Mouse (Mus musculus): Measurements from ENCODE around the gene Fgfr2. TPM values are rescaled to one million over a fixed set of nuclear protein-coding genes. Genes with fewer than 3 reads are reported as not detected.
A peak's percentile ranks its signal among the peaks of the same experiment; 100 is the strongest.
"Not testable (repeated sequence)": the region's sequence is repeated elsewhere in the genome, so short reads cannot be mapped to it uniquely, and the experiment has no call there.

Fgfr2 gene
- polyA plus RNA-seq, 1 experiment from 2014 or later, result 104 TPM

DNA sequence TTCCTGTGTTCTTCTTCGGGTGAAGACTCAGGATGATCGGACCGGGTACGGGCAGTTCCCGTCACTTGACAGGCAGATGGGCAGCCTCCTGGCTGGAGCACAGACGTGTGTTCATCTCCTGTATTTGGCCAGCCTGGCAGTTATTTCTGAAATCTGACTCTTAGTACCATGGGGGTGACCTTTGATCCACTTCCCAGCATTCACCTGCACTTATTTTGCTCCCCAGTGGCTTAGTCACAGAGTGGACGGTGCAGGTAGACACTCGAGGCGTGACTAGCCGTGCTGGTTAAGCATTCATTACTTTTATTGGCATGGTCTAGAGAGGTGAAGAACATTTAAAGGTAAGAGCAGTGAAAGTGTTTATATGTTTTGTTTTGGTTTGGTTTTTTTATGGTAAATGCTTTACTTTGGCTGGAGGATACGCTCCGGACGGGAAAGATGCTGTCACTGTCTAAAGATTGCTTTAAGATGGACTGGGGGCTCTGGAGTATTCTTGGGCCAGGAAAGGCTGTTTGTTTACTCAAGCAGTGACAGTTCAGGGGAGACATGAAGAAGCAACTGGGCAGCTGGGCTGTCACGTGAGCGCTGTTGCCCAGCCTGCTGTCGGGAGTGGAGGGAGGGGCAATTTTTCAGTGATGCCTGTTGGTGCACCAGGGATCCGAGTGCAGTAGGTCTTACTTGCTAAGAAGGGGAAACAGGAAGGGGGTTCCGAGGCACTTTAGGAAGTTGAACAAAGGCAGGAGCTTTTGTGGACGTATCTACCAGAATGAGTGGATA, 2526.9 kb downstream of the Fgfr2 start:
- ATAC-seq (ENCODE audit: insufficient read depth, low FRiP score, low read depth); H3K27me3 ChIP-seq (replicated peaks); H3K36me3 ChIP-seq; H3K4me1 ChIP-seq; H3K9me3 ChIP-seq; H3K27ac ChIP-seq; H3K9ac ChIP-seq; H3K4me3 ChIP-seq (replicated peaks); H3K4me2 ChIP-seq: not testable (repeated sequence)
- 28% methylated on average over 9 of the region's 19 CpGs for WGBS

DNA sequence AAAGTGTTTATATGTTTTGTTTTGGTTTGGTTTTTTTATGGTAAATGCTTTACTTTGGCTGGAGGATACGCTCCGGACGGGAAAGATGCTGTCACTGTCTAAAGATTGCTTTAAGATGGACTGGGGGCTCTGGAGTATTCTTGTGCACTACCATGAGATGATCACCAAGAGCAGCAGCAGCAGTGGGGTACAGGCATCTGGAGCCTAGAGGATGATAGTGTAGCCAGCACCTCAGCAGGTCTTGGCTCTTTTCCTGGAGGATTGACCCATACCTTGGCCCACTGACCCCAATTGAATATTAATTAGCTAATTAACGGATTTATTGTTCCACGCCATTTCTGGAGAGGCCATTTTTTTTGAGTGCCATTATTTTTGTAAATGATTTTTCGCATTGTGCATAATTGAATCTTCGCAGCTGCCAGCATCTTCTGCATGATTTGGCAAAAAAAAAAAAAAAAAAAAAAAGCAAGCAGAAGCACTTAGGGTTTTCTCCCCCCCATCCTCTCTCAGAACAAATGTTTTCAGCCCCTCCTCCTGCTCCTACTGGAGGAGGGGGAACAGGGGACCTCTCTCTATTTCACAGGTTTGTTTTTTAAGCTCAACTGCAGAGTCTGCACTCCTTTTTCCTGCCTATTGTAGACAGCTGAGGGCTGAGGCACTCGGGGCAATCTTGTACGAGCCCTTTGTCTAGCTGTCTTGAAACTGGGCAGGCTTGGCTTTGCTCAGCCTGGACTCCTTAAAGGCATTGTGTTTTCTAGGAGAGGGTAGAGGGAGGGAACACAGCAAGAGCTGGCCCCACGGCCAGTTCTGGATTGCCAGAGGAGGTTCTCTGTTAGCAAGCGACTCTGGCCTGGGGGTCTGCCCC, 2529.5 kb downstream of the Fgfr2 start:
- 69% methylated on average over 8 of the region's 11 CpGs for WGBS
- H3K4me2 ChIP-seq; H3K27ac ChIP-seq; H3K9ac ChIP-seq; H3K4me3 ChIP-seq (replicated peaks); H3K36me3 ChIP-seq; H3K9me3 ChIP-seq; ATAC-seq (ENCODE audit: insufficient read depth, low FRiP score, low read depth); H3K4me1 ChIP-seq; H3K27me3 ChIP-seq (replicated peaks): not testable (repeated sequence)

DNA sequence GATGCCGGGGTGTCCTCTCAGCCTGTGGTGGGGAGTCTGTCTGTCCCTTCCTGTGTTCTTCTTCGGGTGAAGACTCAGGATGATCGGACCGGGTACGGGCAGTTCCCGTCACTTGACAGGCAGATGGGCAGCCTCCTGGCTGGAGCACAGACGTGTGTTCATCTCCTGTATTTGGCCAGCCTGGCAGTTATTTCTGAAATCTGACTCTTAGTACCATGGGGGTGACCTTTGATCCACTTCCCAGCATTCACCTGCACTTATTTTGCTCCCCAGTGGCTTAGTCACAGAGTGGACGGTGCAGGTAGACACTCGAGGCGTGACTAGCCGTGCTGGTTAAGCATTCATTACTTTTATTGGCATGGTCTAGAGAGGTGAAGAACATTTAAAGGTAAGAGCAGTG, 2530.2 kb downstream of the Fgfr2 start:
- not testable (repeated sequence) for H3K27me3 ChIP-seq (replicated peaks); H3K4me3 ChIP-seq (replicated peaks); H3K4me1 ChIP-seq; H3K36me3 ChIP-seq; H3K4me2 ChIP-seq; H3K9me3 ChIP-seq; H3K9ac ChIP-seq; H3K27ac ChIP-seq
- no CpG with 5 or more reads among the region's 11 CpGs for WGBS
- ATAC-seq (ENCODE audit: insufficient read depth, low FRiP score, low read depth), result peak; percentile 29; the same call in 1 of the 2 replicates

DNA sequence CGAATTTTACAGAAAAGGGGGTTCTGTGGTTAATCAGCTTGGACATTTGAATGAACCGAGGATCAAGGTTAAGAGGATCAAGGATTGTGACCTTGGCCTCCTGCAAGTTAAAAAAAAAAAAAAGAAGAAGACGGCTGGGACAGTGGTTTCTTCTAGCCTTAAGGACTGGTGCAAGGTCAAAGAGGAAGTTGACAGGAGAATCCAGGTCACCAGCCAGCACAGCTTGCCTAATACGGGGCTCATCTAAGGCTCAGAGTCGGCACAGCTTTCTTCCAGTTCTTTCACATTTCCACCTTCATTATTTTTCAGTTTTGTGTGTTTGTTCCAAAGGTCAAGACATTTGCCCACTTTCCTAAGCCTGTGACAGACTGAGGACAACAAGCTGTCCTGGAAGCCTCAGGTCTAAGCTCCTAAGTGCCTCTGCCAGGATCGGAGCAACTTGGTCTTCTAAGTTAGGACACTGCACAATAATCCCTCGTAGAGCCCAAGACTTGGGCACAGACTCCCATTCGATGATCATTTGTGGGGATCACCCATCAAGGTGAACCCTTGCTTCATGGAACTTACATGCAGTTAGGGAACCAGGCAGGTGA, 2532.2 kb downstream of the Fgfr2 start:
- no peak for ATAC-seq (ENCODE audit: insufficient read depth, low FRiP score, low read depth)
- no peaks in the 10 kb centered on the region for H3K9me3 ChIP-seq
- H3K36me3 ChIP-seq, result no peaks in the 10 kb centered on the region
- H3K9ac ChIP-seq, result no peak overlapping the region
- H3K27me3 ChIP-seq (replicated peaks), result no peaks in the 10 kb centered on the region
- 0 out of 2 replicates have a peak, but pooled peaks cover 4% of the 10 kb centered on the region for H3K4me1 ChIP-seq
- H3K4me3 ChIP-seq (replicated peaks), result no peak overlapping the region
- H3K4me2 ChIP-seq, result no peak overlapping the region
- H3K27ac ChIP-seq, result peak overlapping the region; percentile 32; the same call in 1 of the 2 replicates
- WGBS, result 57% methylated on average over 8 of the region's 8 CpGs

DNA sequence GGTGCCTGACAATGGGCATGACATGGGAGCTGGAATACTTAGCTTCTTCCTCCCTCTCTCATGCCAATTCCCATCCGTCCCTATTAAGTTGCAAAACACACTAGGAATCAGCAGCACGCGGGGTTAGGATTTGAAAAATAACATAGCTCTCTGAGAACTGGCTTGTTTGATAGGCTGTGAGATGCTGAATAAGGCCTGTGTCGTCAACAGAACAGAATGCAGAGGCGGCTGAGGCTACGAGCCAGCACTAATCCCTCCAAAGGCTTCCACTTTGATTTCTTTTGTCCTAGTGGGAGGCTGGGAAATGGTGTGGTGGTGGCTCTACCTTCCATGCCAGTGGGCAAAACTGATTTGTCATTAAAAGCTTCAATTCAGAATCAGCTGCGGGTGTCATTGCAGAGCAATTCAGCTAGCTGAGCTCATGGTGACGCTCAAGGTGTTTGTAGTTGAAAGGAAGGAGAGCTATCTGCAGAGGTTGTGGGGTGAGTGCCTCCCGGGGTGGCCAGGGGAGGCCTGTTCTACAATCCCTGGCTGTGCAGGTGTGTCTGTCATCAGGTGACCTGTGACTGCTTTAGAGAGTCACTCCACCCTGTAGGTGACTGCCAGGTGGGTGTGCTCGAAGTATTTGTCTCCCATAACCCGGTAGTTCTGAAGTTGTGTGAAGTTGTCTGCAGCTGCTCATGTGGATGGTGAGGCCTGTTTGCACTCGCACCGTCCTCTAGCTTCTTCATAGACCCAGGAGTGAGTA, 2532.9 kb downstream of the Fgfr2 start:
- Histone ChIP-seq H3K4me2 (no peak overlapping the region), H3K27ac (peak overlapping the region; percentile 32), H3K4me1 (0 out of 2 replicates have a peak, but pooled peaks cover 4% of the 10 kb centered on the region), H3K27me3 (replicated peaks) (no peaks in the 10 kb centered on the region), H3K4me3 (replicated peaks) (no peak overlapping the region), H3K9ac (no peak overlapping the region), H3K9me3 (no peaks in the 10 kb centered on the region), H3K36me3 (no peaks in the 10 kb centered on the region)
- no peak for ATAC-seq (ENCODE audit: insufficient read depth, low FRiP score, low read depth)
- WGBS, result 54% methylated on average over 13 of the region's 13 CpGs

DNA sequence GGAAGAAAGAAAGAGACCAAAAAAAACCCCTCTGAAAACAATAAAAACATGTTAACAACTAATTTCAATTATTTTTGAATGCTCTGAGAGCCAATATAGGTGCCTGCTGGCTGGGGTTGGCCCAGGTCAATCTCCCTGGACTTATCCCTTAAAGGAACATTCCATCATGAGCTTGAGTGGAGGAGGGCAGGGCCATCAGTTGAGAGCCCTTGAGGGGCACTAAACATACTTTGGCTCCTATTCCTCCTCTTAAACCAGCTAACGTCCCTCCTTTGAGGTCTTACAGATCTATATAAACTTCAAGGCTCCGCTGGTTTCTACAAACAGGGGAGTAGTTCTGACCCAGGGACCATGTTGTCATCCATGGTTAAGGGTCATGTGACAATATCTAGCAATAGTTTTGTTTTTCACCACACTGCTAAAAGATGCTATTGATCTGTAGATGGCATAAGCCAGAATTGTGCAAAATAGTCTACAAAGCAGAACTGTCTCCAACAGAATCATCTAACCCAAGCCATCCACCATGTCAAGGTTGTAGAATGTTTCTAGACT, 2536.6 kb downstream of the Fgfr2 start:
- ATAC-seq (ENCODE audit: insufficient read depth, low FRiP score, low read depth), result no peak
- Histone ChIP-seq H3K36me3 (no peaks in the 10 kb centered on the region), H3K9me3 (no peaks in the 10 kb centered on the region), H3K4me1 (0 out of 2 replicates have a peak, but pooled peaks cover 4% of the 10 kb centered on the region), H3K27ac (no peak overlapping the region), H3K27me3 (replicated peaks) (no peaks in the 10 kb centered on the region), H3K9ac (no peak overlapping the region), H3K4me3 (replicated peaks) (no peak overlapping the region), H3K4me2 (no peak overlapping the region)
- 71% methylated on average over 2 of the region's 2 CpGs for WGBS

DNA sequence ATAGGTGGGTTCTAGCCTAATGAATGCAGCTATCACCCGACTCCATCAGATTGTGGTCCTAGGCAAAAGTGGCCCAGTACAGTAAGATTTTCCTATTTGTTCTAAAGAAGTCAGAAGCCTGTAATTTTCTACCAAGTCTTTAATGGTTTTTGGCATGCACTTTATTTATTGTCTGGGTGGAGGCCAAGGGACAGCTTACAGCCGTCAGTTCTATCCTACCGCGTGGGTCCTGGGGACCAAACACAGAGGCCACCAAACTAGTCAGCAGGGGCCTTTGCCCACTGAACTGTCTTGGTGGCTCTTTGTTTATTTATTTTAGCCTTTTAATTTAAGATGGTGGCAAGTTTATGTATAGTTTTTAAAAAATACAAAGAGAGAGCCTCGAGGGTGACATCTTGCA, 2544.5 kb downstream of the Fgfr2 start:
- Histone ChIP-seq H3K36me3 (no peaks in the 10 kb centered on the region), H3K27ac (no peak overlapping the region), H3K9ac (no peak overlapping the region), H3K27me3 (replicated peaks) (no peaks in the 10 kb centered on the region), H3K4me1 (0 out of 2 replicates have a peak, but pooled peaks cover 6% of the 10 kb centered on the region), H3K4me2 (no peak overlapping the region), H3K4me3 (replicated peaks) (no peak overlapping the region), H3K9me3 (no peaks in the 10 kb centered on the region)
- no peak for ATAC-seq (ENCODE audit: insufficient read depth, low FRiP score, low read depth)
- 52% methylated on average over 5 of the region's 5 CpGs for WGBS

- Histone ChIP-seq H3K4me2 (no peak overlapping the region), H3K27ac (peak overlapping the region; percentile 37; the same call in 1 of the 2 replicates)
- no peak for ATAC-seq (ENCODE audit: insufficient read depth, low FRiP score, low read depth)
Observed at GRCm38 (mm10) chr7:130578066-130578465, 2545.1 kb downstream of the Fgfr2 start.

DNA sequence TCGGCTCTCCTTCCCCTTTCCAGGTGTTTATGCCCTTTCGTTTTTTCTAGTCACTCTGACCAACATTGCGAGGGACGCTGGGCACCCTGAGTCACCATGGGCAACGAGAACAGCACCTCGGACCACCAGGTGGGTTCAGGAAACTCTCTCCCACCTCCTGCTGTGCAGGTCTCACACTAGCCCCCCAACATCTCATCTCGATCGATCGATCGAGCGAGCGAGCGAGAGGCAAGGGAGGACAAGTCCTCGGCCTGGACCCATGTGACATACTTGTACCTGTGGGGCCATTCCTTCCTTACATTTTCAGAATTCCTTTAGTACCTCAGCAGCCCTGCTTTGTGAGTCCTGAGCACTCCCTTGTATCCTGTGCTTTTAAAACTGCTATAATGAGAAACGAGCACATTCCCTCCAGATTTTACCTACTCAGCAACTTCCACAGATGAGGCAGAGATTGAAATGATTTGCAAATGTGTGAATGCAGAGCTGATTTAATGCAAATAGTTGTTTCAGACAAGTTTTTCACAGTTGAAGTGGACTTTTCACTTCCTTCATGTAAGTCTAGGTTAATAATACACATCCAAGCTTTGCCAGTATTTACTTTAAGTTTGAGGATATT, 2545.7 kb downstream of the Fgfr2 start, which contains the start of gene Tacc2:
Gene Tacc2 (plus strand): TSS at position 51 of the 616 bp plus-strand sequence.
- Histone ChIP-seq H3K9me3 (no peaks in the 10 kb centered on the region), H3K4me3 (replicated peaks) (peak within 1 kb of the TSS; percentile 26), H3K27me3 (replicated peaks) (no peaks in the 10 kb centered on the region), H3K27ac (peak within 1 kb of the TSS; percentile 57; the same call in 1 of the 2 replicates), H3K9ac (peak within 1 kb of the TSS; percentile 32; the same call in 1 of the 2 replicates), H3K36me3 (no peaks in the 10 kb centered on the region), H3K4me2 (peak within 1 kb of the TSS; percentile 52), H3K4me1 (0 out of 2 replicates have a peak, but pooled peaks cover 6% of the 10 kb centered on the region)
- WGBS, result 31% methylated on average over 15 of the region's 15 CpGs
- no peak for ATAC-seq (ENCODE audit: insufficient read depth, low FRiP score, low read depth)

More at GRCm38 (mm10) chr7:130578066-130578465, 2545.1 kb downstream of the Fgfr2 start:
- 0 out of 2 replicates have a peak, but pooled peaks cover 6% of the 10 kb centered on the region for H3K4me1 ChIP-seq
- no peak overlapping the region for H3K9ac ChIP-seq
- H3K4me3 ChIP-seq (replicated peaks), result no peak overlapping the region
- whole genome bisulfite sequencing, result 89% methylated on average over 2 of the region's 2 CpGs
- no peaks in the 10 kb centered on the region for H3K9me3 ChIP-seq
- H3K36me3 ChIP-seq, result no peaks in the 10 kb centered on the region
- no peaks in the 10 kb centered on the region for H3K27me3 ChIP-seq (replicated peaks)

- H3K9ac ChIP-seq, result peak overlapping the region; percentile 32; the same call in 1 of the 2 replicates
Observed at GRCm38 (mm10) chr7:130576981-130577380, 2546.2 kb downstream of the Fgfr2 start.

More at GRCm38 (mm10) chr7:130576981-130577380, 2546.2 kb downstream of the Fgfr2 start:
- Histone ChIP-seq H3K27ac (peak overlapping the region; percentile 57; the same call in 1 of the 2 replicates), H3K36me3 (no peaks in the 10 kb centered on the region), H3K27me3 (replicated peaks) (no peaks in the 10 kb centered on the region), H3K4me2 (peak overlapping the region; percentile 52), H3K4me1 (0 out of 2 replicates have a peak, but pooled peaks cover 6% of the 10 kb centered on the region), H3K4me3 (replicated peaks) (peak overlapping the region; percentile 26), H3K9me3 (no peaks in the 10 kb centered on the region)
- 17% methylated on average over 10 of the region's 10 CpGs for WGBS
- no peak for ATAC-seq (ENCODE audit: insufficient read depth, low FRiP score, low read depth)
